Mouse (Mus musculus) c-Kit-positive CD71-negative TER-119-negative erythroid progenitor cells, embryonic 14.5 days (primary cell): ENCODE results near the gene Helz.

Source experiments
- DNase-seq: peaks from one replicate; pipeline ENCODE4 v3.0.0-alpha.2; 2013; ENCODE audit warnings: low read depth

Gene Helz

GRCm38 (mm10) chr11:107674601-107675000 lies 126.9 kb downstream of the Helz start:
- no peak for DNase-seq

- no peak for DNase-seq
Observed at GRCm38 (mm10) chr11:107675246-107675645, 127.5 kb downstream of the Helz start.

- DNase-seq = no peak
Observed at GRCm38 (mm10) chr11:107676207-107676940, 128.6 kb downstream of the Helz start.

- no peak for DNase-seq
Observed at GRCm38 (mm10) chr11:107682694-107683355, 135.1 kb downstream of the Helz start.

GRCm38 (mm10) chr11:107683544-107684465 lies 136.1 kb downstream of the Helz start:
- DNase-seq = no peak

GRCm38 (mm10) chr11:107686290-107686689 lies 138.6 kb downstream of the Helz start:
- no peak for DNase-seq

GRCm38 (mm10) chr11:107688480-107688879 lies 140.8 kb downstream of the Helz start:
- no peak for DNase-seq

- DNase-seq = no peak
Observed at GRCm38 (mm10) chr11:107691569-107691968, 143.8 kb downstream of the Helz start.

- peak; percentile 39 for DNase-seq
Observed at GRCm38 (mm10) chr11:107693338-107693737, 145.6 kb downstream of the Helz start.

GRCm38 (mm10) chr11:107699967-107700366 lies 152.2 kb downstream of the Helz start:
- DNase-seq = no peak

- DNase-seq = no peak
Observed at GRCm38 (mm10) chr11:107703272-107704134, 155.8 kb downstream of the Helz start.

GRCm38 (mm10) chr11:107705060-107705459 lies 157.3 kb downstream of the Helz start:
- DNase-seq = no peak

- DNase-seq = no peak
Observed at GRCm38 (mm10) chr11:107705476-107706074, 157.8 kb downstream of the Helz start.

- no peak for DNase-seq
Observed at GRCm38 (mm10) chr11:107707897-107708610, 160.3 kb downstream of the Helz start.

- no peak for DNase-seq
Observed at GRCm38 (mm10) chr11:107710379-107710778, 162.6 kb downstream of the Helz start.

GRCm38 (mm10) chr11:107714368-107714767 lies 166.6 kb downstream of the Helz start:
- DNase-seq = no peak

- no peak for DNase-seq
Observed at GRCm38 (mm10) chr11:107716332-107716938, 168.7 kb downstream of the Helz start, which contains the start of gene Cacng1. TSS of gene Cacng1 (minus strand) at chr11:107716522.

GRCm38 (mm10) chr11:107720264-107721021 lies 172.7 kb downstream of the Helz start:
- DNase-seq = peak; percentile 24

- no peak for DNase-seq
Observed at GRCm38 (mm10) chr11:107721057-107721456, 173.3 kb downstream of the Helz start.
